Comparison of ENCODE assay signal across 8 mouse cellular contexts in the genomic region with DNA sequence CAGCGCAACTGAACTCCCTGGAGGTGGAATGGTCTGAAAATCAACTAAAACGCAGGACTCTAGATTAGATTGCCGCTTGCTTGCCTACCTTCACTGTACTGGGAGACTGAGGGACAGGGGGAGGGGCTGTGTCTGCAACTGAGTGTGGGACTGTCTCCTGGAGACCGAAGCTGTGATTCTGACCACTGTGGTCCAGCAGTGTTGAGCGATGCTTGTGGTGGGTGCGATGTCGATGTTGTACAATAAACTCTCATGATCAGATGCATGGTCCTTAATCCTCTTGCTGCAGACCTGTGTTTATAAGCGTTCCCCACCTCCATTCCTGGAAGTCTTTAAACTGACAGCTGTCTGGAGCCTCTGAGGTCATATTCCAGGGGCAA. TPM values are rescaled to one million over a fixed set of nuclear protein-coding genes. Genes with fewer than 3 reads are reported as not detected.
DNase-seq lines count a peak whose midpoint lies in the region; ATAC-seq lines count a peak whose summit lies in the region.

No protein-coding gene starts in this region.

- no peaks in the 10 kb centered on the region for H3K36me3 ChIP-seq in neural tube, embryonic 11.5 days (ENCODE audit: control insufficient read depth, insufficient read depth, low read length)
- no peaks in the 10 kb centered on the region for H3K36me3 ChIP-seq in intestine, embryonic 16.5 days (ENCODE audit: control insufficient read depth, insufficient read depth, low read length)
- H3K36me3 ChIP-seq in stomach, embryonic 14.5 days (ENCODE audit: control insufficient read depth, insufficient read depth, low read length): no peaks in the 10 kb centered on the region

- H3K4me2 ChIP-seq in neural tube, embryonic 11.5 days (ENCODE audit: low read depth): peak overlapping the region; percentile 53
- peak overlapping the region; percentile 57 for H3K4me2 ChIP-seq in intestine, embryonic 16.5 days (ENCODE audit: low read depth, low read length)
- H3K4me2 ChIP-seq in stomach, embryonic 14.5 days (replicated peaks; ENCODE audit: low read depth, low read length): peak overlapping the region; percentile 46

- no peaks in the 10 kb centered on the region for H3K27me3 ChIP-seq in neural tube, embryonic 11.5 days (ENCODE audit: control insufficient read depth, insufficient read depth, low read length)
- H3K27me3 ChIP-seq in intestine, embryonic 16.5 days (replicated peaks; ENCODE audit: control insufficient read depth, insufficient read depth, low read length): no peaks in the 10 kb centered on the region; the same call in 1 of the 2 replicates
- H3K27me3 ChIP-seq in stomach, embryonic 14.5 days (ENCODE audit: control insufficient read depth, insufficient read depth, low read length): no peaks in the 10 kb centered on the region

- intact Hi-C loops in heart, postnatal 25 days (cut with DNase I): no loop called here

- peak overlapping the region; percentile 55 for H3K9ac ChIP-seq in neural tube, embryonic 11.5 days (ENCODE audit: low read length)
- H3K9ac ChIP-seq in intestine, embryonic 16.5 days (ENCODE audit: low read depth, low read length): 0 out of 2 replicates have a peak overlapping the region, but pooled peaks have one; percentile 8
- no peak overlapping the region for H3K9ac ChIP-seq in stomach, embryonic 14.5 days (replicated peaks; ENCODE audit: low read depth, low read length)

- peak overlapping the region; percentile 53; the same call in 1 of the 2 replicates for H3K27ac ChIP-seq in neural tube, embryonic 11.5 days (ENCODE audit: low read depth, low read length)
- no peak overlapping the region for H3K27ac ChIP-seq in intestine, embryonic 16.5 days (ENCODE audit: low read length)
- no peak overlapping the region for H3K27ac ChIP-seq in stomach, embryonic 14.5 days (ENCODE audit: low read length)

- WGBS in neural tube, embryonic 11.5 days: 31% methylated on average over 8 of the region's 8 CpGs
- 28% methylated on average over 8 of the region's 8 CpGs for WGBS in intestine, embryonic 16.5 days
- WGBS in stomach, embryonic 14.5 days: 29% methylated on average over 8 of the region's 8 CpGs

- DNase-seq in heart, adult 11 months: peak; percentile 64
- DNase-seq in heart, postnatal 25 days (ENCODE audit: low spot score): no peak
- peak; percentile 26 for DNase-seq in neural tube, embryonic 11.5 days (ENCODE audit: low spot score)
- no peak for DNase-seq in neural tube, embryonic 10.5 days (ENCODE audit: extremely low spot score, low spot score)
- DNase-seq in left cerebral cortex, adult 8-10 months (ENCODE audit: low spot score in 2 of 2): no peak

- no peaks in the 10 kb centered on the region for H3K9me3 ChIP-seq in neural tube, embryonic 11.5 days (ENCODE audit: control insufficient read depth, low read length)
- H3K9me3 ChIP-seq in intestine, embryonic 16.5 days (ENCODE audit: control insufficient read depth, low read length): 0 out of 2 replicates have a peak, but pooled peaks cover 2% of the 10 kb centered on the region
- no peaks in the 10 kb centered on the region for H3K9me3 ChIP-seq in stomach, embryonic 14.5 days (ENCODE audit: control insufficient read depth, low read depth, low read length)

- peak overlapping the region; percentile 39 for H3K4me3 ChIP-seq in neural tube, embryonic 11.5 days (ENCODE audit: low read depth, low read length)
- H3K4me3 ChIP-seq in intestine, embryonic 16.5 days (ENCODE audit: low read length): peak overlapping the region; percentile 36
- H3K4me3 ChIP-seq in stomach, embryonic 14.5 days (ENCODE audit: low read depth, low read length): peak overlapping the region; percentile 22

- ATAC-seq in neural tube, embryonic 11.5 days (ENCODE audit: insufficient read depth, low FRiP score, low TSS enrichment): peak; percentile 41; the same call in 1 of the 2 replicates
- 0 out of 2 replicates have a peak, but pooled peaks have one; percentile 31 for ATAC-seq in intestine, embryonic 16.5 days
- no peak for ATAC-seq in stomach, embryonic 14.5 days (ENCODE audit: insufficient number of reproducible peaks, insufficient read depth, low FRiP score, low read depth)
- no peak for ATAC-seq in inflammation-experienced regulatory T-cells, adult 6 months

- peaks cover 11% of the 10 kb centered on the region for H3K4me1 ChIP-seq in neural tube, embryonic 11.5 days (ENCODE audit: control insufficient read depth, insufficient read depth, low read length)
- H3K4me1 ChIP-seq in intestine, embryonic 16.5 days (ENCODE audit: control insufficient read depth, insufficient read depth, low read length): peaks cover 12% of the 10 kb centered on the region
- H3K4me1 ChIP-seq in stomach, embryonic 14.5 days (ENCODE audit: control insufficient read depth, insufficient read depth, low read length): peaks cover 6% of the 10 kb centered on the region; the same call in 1 of the 2 replicates

RNA-seq across cellular contexts. Expression of a gene that starts 1.4 kb away (rescaled TPM):
- not detected for total RNA-seq in heart, postnatal 25 days (2021)
- polyA plus RNA-seq in neural tube, embryonic 11.5 days (2014; fragmentation: Nextera tagmentation; extraction: Ambion mirVana): 4.7 and 6.3 TPM in 2 replicates
- polyA plus RNA-seq in intestine, embryonic 16.5 days (2015; fragmentation: Nextera tagmentation; extraction: Ambion mirVana): 0.12 and 0.16 TPM in 2 replicates
- 0.34 and 0.51 TPM in 2 replicates for polyA plus RNA-seq in stomach, embryonic 14.5 days (2014; fragmentation: Nextera tagmentation; extraction: Ambion mirVana)
- 1 to 10 TPM; 4.3 to 5.5 (median 5.4) TPM for total RNA-seq in left cerebral cortex, adult 8-10 months (2022)
- polyA plus RNA-seq in inflammation-experienced regulatory T-cells, adult 6 months (2017; shearing (Covaris generic)): under 1 TPM; 0.15 to 0.69 (median 0.56) TPM

Comparison
In these comparisons a context has a peak if more than half of its experiments do, and no peak if none do; other contexts are left out.
1. DNase-seq: peak in heart, adult 11 months (single experiment) and neural tube, embryonic 11.5 days (single experiment); none in heart, postnatal 25 days (single experiment), neural tube, embryonic 10.5 days (single experiment) and left cerebral cortex, adult 8-10 months (0 of 2).
2. ATAC-seq: peak in neural tube, embryonic 11.5 days (single experiment) and intestine, embryonic 16.5 days (single experiment); none in stomach, embryonic 14.5 days (single experiment) and inflammation-experienced regulatory T-cells, adult 6 months (single experiment).
3. Peak in every context shown above with its lines, with median percentiles within 50 percentile points of each other: H3K4me2 ChIP-seq and H3K4me3 ChIP-seq.